Mouse (Mus musculus): ENCODE measurements at regions not wholly inside any gene's neighbourhood (a gene's known extent, or its start where the extent isn't known, plus 50 kb on each side); places are given as distances from the start of the nearest gene placed in this dataset.

GRCm38 (mm10) chr5:111644788-111645187 lies 88.9 kb upstream of the Gm26897 start:
- intact Hi-C loops (cut with DNase I) = no loop called here
- DNase-seq = no peak

GRCm38 (mm10) chr5:111647686-111648200 lies 86.0 kb upstream of the Gm26897 start:
- no peak for DNase-seq
- intact Hi-C loops (cut with DNase I) = no loop called here

DNA sequence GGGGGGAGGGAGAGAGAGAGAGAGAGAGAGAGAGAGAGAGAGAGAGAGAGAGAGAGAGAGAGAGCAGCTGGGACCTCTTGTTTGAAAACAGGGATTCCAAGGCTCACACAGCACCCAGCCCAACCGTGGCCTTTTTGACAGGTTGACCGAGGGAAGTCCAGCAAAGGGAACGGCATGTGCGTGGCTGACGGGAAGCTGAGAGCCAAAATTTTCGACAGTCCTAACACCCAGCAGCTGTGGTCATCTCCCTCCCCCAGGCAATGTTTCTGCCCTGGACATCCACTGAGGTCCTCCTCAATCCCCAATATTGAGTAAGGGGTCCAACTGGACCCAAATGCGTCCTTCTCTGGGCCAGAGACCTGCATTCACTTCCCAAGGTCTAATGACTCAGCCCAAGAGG lies 85.2 kb upstream of the Gm26897 start:
- intact Hi-C loops (cut with DNase I) = no loop called here
- no peak for DNase-seq

GRCm38 (mm10) chr5:111649012-111649411 lies 84.7 kb upstream of the Gm26897 start:
- intact Hi-C loops (cut with DNase I) = no loop called here
- peak in 1 of 2 experiments; percentile 65 for DNase-seq

GRCm38 (mm10) chr5:111652472-111652871 lies 81.3 kb upstream of the Gm26897 start:
- no peak for DNase-seq
- intact Hi-C loops (cut with DNase I) = no loop called here

DNA sequence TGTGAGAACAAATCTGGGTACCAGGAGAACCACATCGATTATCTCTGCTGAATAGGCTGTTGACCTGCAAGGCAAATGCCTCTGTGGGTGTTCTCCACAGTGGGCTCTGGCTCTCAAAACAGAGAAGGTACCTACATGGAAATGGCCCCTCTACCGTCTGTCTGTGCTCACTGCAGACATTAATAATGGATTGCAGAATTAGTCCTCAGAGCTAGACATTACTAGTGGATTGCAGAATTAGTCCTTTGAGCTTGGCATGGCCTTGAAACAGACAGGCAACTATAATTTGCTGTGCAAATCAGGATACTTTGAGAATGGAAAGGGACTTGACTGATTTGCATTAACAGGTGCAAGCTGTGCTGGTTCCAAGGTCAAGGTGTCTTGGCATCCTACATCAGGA lies 77.3 kb upstream of the Gm26897 start:
- DNase-seq = no peak
- intact Hi-C loops (cut with DNase I) = no loop called here

GRCm38 (mm10) chr5:111657759-111658429 lies 75.8 kb upstream of the Gm26897 start:
- no peak for DNase-seq
- intact Hi-C loops (cut with DNase I) = no loop called here

DNA sequence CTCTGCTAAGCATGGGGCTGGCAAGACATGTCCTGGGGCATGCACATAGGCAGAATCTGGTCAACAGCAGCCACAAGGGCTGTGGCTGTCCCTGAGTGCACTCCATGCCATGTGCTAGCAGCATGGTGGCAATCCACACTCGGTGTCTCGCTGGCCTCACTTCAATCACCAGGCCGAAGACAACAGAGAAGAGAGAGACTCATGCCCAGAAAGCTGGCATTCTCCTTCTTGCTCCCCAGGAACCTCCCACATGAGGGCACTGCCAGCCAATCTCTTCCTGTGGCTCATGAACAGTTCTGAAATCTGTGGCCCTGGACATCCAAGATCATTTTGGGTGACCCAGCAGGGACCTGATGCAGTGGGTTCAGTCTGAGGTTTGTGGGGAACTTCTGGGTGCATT lies 74.5 kb upstream of the Gm26897 start:
- intact Hi-C loops (cut with DNase I) = no loop called here
- no peak for DNase-seq

- intact Hi-C loops (cut with DNase I) = no loop called here
- DNase-seq = no peak
These were observed 73.3 kb upstream of the Gm26897 start for GRCm38 (mm10) chr5:111660447-111660846.

- no peak for DNase-seq
- intact Hi-C loops (cut with DNase I) = no loop called here
These were observed 72.8 kb upstream of the Gm26897 start for GRCm38 (mm10) chr5:111660968-111661367.

DNA sequence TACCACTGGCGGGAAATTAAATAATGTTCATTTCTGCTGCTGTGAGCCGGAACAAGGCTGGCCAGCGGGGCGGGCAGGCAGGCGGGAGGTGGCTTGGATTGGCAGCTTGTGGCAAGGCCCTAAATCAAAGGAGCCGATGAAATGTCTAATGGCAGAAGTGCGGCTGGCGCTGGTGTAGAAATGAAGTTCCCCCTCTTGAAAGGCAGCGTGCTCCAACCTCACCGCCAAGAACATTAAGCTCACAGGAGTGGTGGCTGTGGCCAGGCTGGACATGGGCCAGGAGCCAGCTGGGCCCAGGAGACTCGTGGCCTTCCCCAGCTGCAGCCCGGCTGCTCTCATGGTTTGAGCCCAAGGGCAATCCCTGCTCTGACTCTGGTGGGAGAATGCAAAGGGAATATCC lies 71.8 kb upstream of the Gm26897 start:
- intact Hi-C loops (cut with DNase I) = no loop called here
- DNase-seq = peak; percentile 64 to 73

- DNase-seq = no peak
- intact Hi-C loops (cut with DNase I) = no loop called here
These were observed 69.9 kb upstream of the Gm26897 start for GRCm38 (mm10) chr5:111663831-111664230.

GRCm38 (mm10) chr5:111665406-111665805 lies 68.3 kb upstream of the Gm26897 start:
- intact Hi-C loops (cut with DNase I) = no loop called here
- DNase-seq = no peak

GRCm38 (mm10) chr5:111666007-111666406 lies 67.7 kb upstream of the Gm26897 start:
- no peak for DNase-seq
- intact Hi-C loops (cut with DNase I) = no loop called here

- intact Hi-C loops (cut with DNase I) = no loop called here
- no peak for DNase-seq
These were observed 65.8 kb upstream of the Gm26897 start for GRCm38 (mm10) chr5:111667901-111668300.

GRCm38 (mm10) chr5:111669139-111669538 lies 64.6 kb upstream of the Gm26897 start:
- intact Hi-C loops (cut with DNase I) = no loop called here
- no peak for DNase-seq

DNA sequence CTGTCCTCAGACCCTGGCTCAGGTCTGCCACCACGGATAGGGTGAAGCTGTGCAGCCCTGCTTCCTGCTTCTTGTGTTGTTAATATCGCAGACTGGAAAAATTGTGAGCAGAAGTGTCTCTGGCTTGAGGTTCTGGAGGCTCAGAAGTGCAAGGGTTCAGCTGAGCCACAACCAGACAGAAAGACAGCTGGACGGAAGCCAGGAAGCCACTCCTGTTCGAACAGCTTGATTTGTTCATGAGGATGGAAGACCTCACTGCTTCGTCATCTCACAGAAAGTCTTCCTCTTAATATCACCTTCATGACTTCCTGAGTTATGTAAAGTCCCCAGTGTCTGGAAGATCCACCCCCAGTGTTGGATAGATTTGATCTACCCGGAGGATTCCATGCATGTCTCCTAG lies 62.0 kb upstream of the Gm26897 start:
- intact Hi-C loops (cut with DNase I) = no loop called here

DNA sequence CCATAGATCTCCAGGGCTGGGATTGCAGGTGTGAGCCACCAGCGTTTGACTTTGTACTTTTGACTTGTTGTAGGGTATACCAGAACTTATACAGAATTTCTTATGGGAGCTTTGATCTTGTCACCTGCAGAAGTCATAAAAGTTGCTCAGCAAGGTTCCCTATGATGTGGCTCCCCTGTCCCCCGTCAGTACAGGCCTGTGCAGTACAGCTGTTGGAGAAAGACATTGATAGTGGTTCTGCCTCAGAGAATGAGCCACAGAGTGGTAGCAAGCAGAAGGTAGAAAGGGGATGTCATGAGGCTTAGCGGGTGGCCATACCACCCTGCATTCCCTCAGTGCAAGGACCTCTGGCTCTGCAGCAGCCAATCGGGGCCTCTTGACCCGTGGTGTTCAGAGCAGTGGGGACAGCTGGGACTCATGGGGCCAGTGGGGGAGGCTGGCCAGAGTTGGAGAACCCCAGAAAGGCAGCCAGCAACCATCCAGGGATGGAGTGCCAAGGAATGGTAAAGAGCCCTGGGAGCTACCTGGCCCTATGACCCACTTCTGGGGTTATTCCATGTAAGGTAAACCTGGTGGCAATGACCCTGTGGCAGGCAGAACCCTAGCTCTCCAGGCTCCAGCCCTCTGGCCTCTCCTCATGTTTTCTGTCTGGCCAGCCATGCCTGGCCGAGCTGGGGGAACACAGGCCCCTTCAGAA lies 58.6 kb upstream of the Gm26897 start:
- no peak for DNase-seq
- intact Hi-C loops (cut with DNase I) = loop anchor here (5.0 kb wide), 1 partner anchor 98 kb away; no protein-coding TSS in a partner anchor

More for the DNA sequence above, 62.0 kb upstream of the Gm26897 start:
- DNase-seq = no peak

DNA sequence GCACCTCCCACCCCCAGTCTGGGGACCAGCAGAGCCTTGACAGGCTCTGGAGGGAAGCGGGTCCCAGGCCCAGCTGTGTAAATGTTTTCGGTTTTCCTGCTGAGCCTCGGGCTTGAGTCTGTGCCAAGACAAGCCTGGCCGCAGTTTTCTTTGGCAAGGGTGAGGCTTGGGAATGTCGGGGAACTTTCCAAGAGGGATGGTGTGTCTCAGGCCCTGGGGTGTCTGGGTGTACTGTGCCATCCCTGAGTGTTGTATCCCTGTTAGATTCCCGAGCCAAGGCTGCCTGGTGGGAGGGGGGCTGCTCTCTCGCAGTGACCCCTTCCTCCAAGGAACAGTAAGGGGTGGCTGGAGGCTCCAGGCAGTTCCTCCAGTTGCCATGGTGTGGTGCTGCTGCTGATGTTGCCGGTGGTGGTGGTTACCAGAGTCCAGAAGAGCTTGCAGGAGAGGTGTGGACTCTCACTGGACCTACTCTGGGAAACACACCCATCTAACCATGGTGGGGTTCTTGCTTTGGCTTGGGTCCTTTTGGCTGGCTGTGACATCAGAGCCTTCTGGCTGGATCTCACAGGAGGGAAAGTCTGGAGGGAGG lies 58.0 kb upstream of the Gm26897 start:
- intact Hi-C loops (cut with DNase I) = loop anchor here (5.0 kb wide), 1 partner anchor 98 kb away; no protein-coding TSS in a partner anchor
- peak; percentile 79 for DNase-seq

GRCm38 (mm10) chr5:111677847-111678311 lies 55.8 kb upstream of the Gm26897 start:
- intact Hi-C loops (cut with DNase I) = loop anchor here (5.0 kb wide), 1 partner anchor 101 kb away; no protein-coding TSS in a partner anchor
- DNase-seq = peak in 1 of 2 experiments; percentile 11

DNA sequence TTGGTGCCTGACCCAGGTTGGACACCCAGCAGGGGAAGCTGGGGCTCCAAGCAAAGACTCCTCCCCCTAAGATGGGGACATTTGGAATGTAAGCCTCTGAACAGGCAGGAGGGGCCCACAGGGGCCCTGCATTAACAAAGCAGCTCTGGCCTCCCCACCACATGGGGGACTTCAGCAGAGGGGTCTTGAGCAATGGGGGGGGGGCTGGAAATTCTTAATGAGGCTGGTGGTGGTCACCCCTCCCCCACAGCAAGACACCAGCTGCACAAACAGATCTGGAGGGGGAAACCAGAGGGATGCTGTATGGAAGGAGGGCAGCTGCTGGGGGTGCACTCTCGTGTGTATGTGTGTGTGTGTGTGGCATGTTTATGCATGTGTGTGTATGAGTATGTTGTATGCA lies 55.2 kb upstream of the Gm26897 start:
- intact Hi-C loops (cut with DNase I) = loop anchor here (5.0 kb wide), 1 partner anchor 101 kb away; no protein-coding TSS in a partner anchor
- DNase-seq = no peak

Data from gastrocnemius, postnatal 36 days (tissue).